Mouse (Mus musculus) liver, postnatal 0 days (tissue): ENCODE data around the gene Dst.

Source experiments
- CTCF ChIP-seq: sonication (generic); IDR thresholded peaks from 2 replicates; pipeline ENCODE4 v1.5.1; 2016; ENCODE audit warnings: antibody characterized with exemption, low read depth
- EP300 ChIP-seq: IDR thresholded peaks from 2 replicates; pipeline ENCODE4 v1.6.1; 2016; ENCODE audit warnings: antibody characterized with exemption, low read depth, mild to moderate bottlenecking

- no peak for TF ChIP-seq CTCF
- TF ChIP-seq EP300, result no peak
Observed at GRCm38 (mm10) chr1:34331767-34332166, 423.7 kb downstream of the Dst start.
